Mouse (Mus musculus): ENCODE data around the gene Ust.

Ust gene

GRCm38 (mm10) chr10:8309435-8309834 lies 209.2 kb downstream of the Ust start:
- no peak for DNase-seq

- DNase-seq, result no peak
These were observed 214.4 kb downstream of the Ust start for GRCm38 (mm10) chr10:8304211-8304610.

- no peak for DNase-seq
These were observed 219.5 kb downstream of the Ust start for GRCm38 (mm10) chr10:8299166-8299565.

GRCm38 (mm10) chr10:8297214-8297613 lies 221.4 kb downstream of the Ust start:
- peak in 1 of 2 experiments; percentile 18 for DNase-seq

- peak; percentile 34 to 69 for DNase-seq
These were observed 228.0 kb downstream of the Ust start for GRCm38 (mm10) chr10:8290661-8291060.

- peak in 1 of 2 experiments; percentile 31 for DNase-seq
These were observed 231.3 kb downstream of the Ust start for GRCm38 (mm10) chr10:8287350-8287791.

DNA sequence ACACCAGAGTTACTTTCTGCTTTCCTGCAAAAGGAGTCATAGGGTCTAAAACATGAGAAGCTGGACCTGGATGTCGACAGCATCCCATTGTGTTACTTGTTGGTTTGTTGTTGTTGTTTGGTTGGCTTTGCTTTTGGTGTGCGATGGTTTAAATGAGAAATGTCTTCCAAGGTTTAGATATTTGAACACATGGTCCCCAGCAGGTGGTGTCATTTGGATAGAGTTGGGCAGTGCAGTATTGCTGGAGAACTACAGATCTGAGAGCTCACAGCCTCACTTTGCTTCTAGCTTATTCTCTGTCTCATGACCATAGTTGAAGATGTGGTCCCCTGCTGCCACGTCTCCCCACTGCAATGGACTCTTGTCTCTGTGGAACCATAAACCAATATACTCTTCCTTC lies 234.6 kb downstream of the Ust start:
- no peak for DNase-seq

GRCm38 (mm10) chr10:8277094-8277493 lies 241.5 kb downstream of the Ust start:
- no peak for DNase-seq

- no peak for DNase-seq
These were observed 248.9 kb downstream of the Ust start for GRCm38 (mm10) chr10:8269681-8270080.

- DNase-seq, result no peak
These were observed 258.9 kb downstream of the Ust start for GRCm38 (mm10) chr10:8259716-8260115.

DNA sequence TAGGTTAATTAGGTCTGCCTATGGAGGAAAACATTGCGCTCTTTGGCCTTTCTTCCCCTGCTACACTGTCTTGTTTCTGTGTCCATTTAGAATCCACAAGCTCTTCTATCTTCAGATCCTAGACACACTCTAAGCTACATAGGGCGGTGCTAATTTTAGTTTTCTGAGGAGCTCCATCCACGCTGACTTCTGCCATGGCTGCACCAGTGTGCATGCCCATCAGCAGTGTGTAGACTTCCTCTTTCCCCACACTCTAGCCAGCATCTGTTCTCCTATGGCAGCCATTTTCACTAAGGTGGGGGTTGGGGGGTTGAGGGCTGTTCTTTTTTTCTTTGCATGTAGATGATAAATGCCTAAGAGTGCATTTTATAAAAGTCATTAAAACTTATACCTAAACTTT lies 268.6 kb downstream of the Ust start:
- DNase-seq, result no peak

- peak in 1 of 2 experiments; percentile 65 for DNase-seq
These were observed 276.3 kb downstream of the Ust start for GRCm38 (mm10) chr10:8242336-8242735.

DNA sequence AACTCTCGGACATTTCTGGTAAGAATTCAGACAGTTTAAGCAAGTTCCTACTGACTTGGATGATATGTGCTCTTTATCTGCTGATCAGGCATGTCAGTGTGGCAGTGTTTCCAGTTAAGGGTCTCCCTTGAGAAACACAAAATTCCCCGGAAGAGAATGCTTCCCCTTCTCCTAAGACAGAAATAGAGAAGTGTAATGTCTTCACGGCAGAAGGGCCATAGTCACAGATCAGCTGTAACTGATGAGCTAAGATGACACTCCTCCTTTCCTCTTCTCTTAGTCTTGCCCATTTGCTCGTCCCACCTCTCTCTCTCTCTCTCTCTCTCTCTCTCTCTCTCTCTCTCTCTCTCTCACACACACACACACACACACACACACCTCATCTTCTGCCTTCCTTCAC lies 277.9 kb downstream of the Ust start:
- DNase-seq, result no peak

DNA sequence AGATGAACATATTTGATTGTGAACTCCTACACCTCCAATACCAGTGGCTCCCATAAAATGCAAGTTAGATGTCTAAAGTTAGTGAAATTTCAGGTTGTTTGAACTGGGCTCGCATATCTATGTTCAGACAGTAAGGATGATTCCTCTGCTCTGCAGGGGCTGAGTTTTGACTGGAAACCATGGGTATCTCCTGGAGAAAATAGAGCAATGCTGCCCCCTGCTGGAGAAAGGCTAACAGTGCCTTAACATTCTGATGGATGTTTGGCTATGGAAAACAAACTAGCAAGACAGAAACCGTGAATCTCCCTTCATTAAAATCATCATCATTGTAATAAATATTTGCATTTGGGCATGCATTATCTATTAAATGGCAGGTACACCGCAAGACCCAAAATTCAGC lies 278.4 kb downstream of the Ust start:
- DNase-seq, result peak in 1 of 2 experiments; percentile 81

DNA sequence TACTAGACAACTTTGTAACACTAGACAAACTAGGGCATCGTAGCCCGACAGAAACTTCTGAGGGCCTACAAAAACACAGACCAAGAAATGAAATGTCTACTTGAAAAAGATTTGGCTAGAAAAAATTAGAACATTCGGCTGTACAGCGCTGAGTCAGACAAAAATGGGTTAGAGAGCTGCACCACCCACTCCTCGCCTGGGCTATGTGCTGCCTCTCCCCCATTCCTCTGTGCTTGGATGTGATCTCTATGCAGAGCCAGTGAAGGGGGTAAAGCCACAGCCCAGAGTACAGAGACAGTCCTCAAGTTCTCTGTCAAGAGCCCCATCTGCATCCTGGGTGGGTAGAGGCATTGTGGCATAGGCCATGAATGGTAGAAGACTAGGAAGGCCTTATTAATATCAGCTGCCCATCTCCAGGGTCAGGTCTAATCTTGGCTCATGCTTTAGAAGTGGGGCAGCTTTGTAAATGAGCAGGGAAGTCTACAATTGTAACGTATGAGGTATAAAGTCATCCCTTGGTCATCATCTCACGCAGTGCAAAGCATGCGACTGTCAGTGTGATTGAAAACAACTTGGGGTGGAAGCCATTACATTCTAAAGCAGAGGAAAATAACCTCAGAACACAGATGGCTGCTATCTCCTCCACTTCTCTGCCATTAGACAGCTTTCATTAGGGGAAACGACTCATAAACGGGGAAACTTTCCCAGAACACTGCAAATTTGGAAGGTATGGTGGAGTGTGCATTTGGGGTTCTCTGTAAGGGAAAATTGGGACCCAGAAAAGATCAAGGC lies 281.6 kb downstream of the Ust start:
- no peak for DNase-seq

- DNase-seq, result peak; percentile 31 to 59
These were observed 285.3 kb downstream of the Ust start for GRCm38 (mm10) chr10:8233148-8233901.

DNA sequence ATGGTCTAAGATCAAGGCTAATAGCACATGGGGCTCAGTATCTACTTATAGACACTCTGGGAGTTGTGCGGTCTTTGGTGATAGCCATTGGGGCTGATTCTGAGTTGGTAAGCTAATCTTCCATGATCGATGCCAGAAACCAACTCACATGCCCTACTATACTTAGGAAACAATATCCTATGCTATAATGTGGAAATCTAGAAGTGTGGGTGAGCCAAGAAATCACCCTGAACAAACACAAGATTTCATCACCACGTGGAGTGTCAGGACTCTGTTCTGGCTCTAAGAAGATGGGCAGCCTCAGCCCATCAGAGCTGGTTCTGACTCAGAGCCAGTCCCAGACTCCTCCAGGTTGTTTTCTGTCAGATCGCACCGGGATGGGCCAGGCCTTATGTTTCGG lies 286.1 kb downstream of the Ust start:
- DNase-seq, result no peak

- DNase-seq, result no peak
These were observed 290.3 kb downstream of the Ust start for GRCm38 (mm10) chr10:8228375-8228743.

DNA sequence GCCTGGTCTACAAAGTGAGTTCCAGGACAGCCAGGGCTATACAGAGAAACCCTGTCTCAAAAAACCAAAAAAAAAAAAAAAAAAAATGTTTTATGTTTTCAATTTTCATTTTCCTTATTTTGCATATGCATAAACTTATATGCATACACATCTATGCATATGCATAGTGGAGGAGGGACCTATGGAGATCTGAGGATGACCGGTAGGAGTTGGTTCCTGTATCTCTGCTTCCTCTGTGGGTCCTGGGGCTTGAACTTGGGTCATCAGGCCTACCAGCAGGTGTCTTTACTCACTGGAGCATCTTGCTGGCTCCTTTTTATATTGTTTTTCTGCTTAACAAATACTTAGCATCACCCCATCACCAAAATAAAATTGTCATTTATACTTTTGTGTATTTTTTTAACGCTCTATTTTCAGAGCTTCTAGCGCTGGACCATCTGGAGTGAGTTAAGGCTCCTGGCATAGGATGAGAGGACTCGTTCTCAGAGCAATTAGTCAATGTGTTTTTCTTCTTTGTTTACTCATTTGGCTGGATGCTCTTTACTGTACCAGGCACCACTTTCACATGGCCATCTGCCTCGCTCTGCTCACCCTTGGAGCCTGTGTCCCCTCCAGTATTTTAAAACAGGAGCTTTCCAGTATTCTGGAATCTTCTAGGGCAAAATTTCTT lies 290.8 kb downstream of the Ust start:
- no peak for DNase-seq

DNA sequence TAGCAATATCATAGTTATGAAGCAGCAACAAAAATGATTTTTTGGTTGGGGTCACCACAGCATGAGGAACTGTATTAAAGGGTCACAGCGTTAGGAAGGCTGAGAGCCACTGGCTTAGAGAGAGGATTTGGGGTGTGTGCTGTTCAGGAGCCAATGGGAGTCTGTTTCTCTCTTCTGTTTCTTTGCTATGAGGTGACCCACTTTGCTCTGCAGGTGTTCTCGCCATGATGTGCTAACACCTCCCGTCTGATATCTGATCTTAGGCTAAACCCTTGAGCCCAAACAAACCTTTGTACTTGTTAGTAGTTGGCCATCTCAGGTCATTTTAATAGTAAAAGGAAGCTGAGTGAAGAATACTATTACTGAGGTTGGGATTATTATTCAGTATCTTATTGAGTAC lies 292.0 kb downstream of the Ust start:
- no peak for DNase-seq

GRCm38 (mm10) chr10:8224641-8225040 lies 294.0 kb downstream of the Ust start:
- DNase-seq, result no peak

GRCm38 (mm10) chr10:8224046-8224445 lies 294.6 kb downstream of the Ust start:
- DNase-seq, result no peak

DNA sequence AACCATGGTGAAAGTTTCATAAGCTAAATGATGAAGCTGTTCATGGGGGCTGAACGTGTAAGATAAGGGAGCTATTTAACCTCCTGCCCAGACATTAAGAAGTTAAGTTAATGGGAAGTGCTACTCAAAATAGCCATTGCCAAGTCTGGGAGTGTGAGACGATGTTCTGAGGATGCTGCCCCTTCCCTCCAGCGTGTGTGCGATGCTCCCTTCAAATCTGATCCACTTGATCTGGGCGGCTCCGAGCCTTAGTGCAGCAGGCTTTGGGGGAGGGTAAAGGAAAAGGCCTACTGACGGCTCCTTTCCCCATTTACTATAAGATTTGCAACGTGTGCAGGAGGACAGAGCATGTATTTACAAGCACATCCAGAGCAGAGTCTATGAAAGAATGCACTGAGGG lies 301.7 kb downstream of the Ust start:
- no peak for DNase-seq

DNA sequence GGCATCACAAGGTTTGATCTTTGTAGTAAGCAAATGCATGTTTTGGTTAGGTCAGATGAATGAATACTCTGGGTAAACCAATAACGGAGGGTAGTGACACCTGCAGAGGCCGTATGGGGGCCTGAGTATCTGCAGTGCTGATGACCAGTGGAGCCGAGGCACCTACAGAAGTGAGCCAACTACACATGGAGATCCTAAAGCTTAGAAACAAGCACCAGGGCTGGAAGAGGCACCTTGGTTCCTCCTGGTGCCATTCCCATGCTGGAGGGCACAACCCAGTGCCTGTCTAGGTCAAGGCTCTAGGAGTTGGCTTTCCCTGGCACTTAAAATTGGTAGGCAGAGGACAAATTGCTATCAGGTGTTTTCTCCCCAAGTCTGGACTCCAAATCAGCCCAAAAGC lies 303.4 kb downstream of the Ust start:
- no peak for DNase-seq
